Mouse (Mus musculus) ES-Bruce4 (cell line): Measurements from ENCODE around the gene Nkx2-5.

Experiments
- CTCF ChIP-seq: IDR thresholded peaks from one replicate; pipeline ENCODE4 v1.8.1; 2011; ENCODE audit warnings: low read depth, low read length
- EP300 ChIP-seq: IDR thresholded peaks from 2 replicates; pipeline ENCODE4 v1.6.1; 2011; ENCODE audit warnings: low read depth, low read length; ENCODE audit not compliant: insufficient read depth
- POLR2A ChIP-seq: IDR thresholded peaks from one replicate; pipeline ENCODE4 v1.8.1; 2011; ENCODE audit warnings: low read length; ENCODE audit not compliant: insufficient read depth

GRCm38 (mm10) chr17:26789460-26790268 lies 55.1 kb downstream of the Nkx2-5 start:
- TF ChIP-seq CTCF (no peak), POLR2A (no peak), EP300 (no peak)
